Mouse (Mus musculus): ENCODE data around the gene Qpctl. TPM values are rescaled to one million over a fixed set of nuclear protein-coding genes. Genes with fewer than 3 reads are reported as not detected.

The Qpctl gene
- 13.2 and 15.6 TPM in 2 replicates for polyA plus RNA-seq (2012; rRNA removed)
- 11.1 and 12.1 TPM in 2 replicates for polyA plus RNA-seq (2014; fragmentation: Nextera tagmentation; extraction: Ambion mirVana)

DNA sequence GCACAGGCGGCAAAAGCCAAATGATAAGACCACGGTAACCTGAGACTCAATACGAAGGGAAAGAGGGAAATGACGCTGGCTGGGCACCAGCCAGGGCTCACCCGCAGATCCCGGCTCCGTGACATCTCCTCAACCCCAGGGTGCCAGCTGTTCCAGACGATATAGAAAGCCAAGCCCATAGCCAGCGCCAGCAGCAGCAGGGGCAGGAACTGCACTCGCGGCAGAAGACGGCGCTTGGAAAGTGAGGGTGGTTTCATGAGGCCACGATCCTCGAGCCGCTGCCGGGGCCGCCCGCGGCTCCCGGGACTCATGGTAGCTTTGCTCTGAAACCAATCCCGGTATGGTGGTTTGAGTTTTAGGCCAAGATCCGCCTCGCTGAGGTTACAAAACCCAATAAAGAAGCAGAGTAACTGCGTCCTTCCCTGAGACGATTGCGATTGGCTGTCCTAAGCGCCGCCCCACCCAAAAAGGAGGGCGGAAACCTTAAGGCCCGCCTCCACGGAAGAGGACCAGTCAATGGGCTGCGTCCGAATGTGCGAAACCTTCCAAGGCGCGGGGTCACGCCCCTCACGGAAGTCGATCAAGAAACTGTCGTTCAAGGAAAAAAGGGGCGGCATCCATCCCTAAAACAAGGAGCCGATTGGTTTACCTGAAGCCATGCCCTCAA lies at the start of gene Qpctl:
Qpctl (minus strand) TSS at position 417 of the 667 bp plus-strand sequence.
- under 1% methylated on average over 43 of the region's 43 CpGs for WGBS
- ATAC-seq (ENCODE audit: low FRiP score, low read depth) (peak; percentile 99), DNase-seq (ENCODE audit: low spot score) (peak; percentile 99)
- Histone ChIP-seq H3K4me1 (ENCODE audit: control insufficient read depth, insufficient read depth, low read length) (peaks cover 13% of the 10 kb centered on the region), H3K9ac (ENCODE audit: low read depth, low read length, severe bottlenecking) (peak within 1 kb of the TSS; percentile 62), H3K4me3 (replicated peaks; ENCODE audit: low read length) (peak within 1 kb of the TSS; percentile 64), H3K4me2 (replicated peaks; ENCODE audit: low read depth, low read length, severe bottlenecking) (peak within 1 kb of the TSS; percentile 70), H3K36me3 (ENCODE audit: control insufficient read depth, insufficient read depth, low read length) (peaks cover 33% of the 10 kb centered on the region), H3K27me3 (ENCODE audit: control insufficient read depth, insufficient read depth, low read length) (no peaks in the 10 kb centered on the region), H3K9me3 (ENCODE audit: control insufficient read depth, low read length) (no peaks in the 10 kb centered on the region), H3K27ac (replicated peaks; ENCODE audit: low read depth, low read length) (peak within 1 kb of the TSS; percentile 10; the same call in 1 of the 2 replicates)
- TF ChIP-seq POLR2A (IDR thresholded peaks at IDR 0.05; ENCODE audit: borderline replicate concordance, extremely low read depth, insufficient read depth, insufficient read length) = peak; percentile 53; the same call in 1 of the 2 replicates

DNA sequence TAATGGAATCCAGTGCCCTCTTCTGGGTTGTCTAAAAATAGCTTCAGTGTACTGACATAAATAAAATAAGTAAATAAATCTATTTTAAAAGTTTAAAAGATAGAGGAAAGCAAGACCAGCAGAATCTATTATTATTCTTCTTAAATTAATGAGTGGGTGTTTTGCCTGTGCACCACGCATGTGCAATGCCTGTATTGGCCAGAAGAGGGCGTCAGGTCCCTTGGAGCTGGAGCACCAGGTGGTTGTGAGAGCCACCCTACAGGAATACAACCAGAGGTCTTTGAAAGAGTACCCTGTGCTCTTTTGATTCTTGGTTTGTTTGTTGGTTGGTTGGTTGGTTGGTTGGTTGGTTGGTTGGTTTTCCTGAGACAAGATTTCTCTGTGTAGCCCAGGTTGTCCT lies 48.9 kb upstream of the Qpctl start:
- TF ChIP-seq POLR2A (IDR thresholded peaks at IDR 0.05; ENCODE audit: borderline replicate concordance, extremely low read depth, insufficient read depth, insufficient read length) = no peak
- 36% methylated on average over 2 of the region's 2 CpGs for WGBS
- Histone ChIP-seq H3K27ac (replicated peaks; ENCODE audit: low read depth, low read length) (no peak overlapping the region), H3K36me3 (ENCODE audit: control insufficient read depth, insufficient read depth, low read length) (peaks cover 57% of the 10 kb centered on the region), H3K27me3 (ENCODE audit: control insufficient read depth, insufficient read depth, low read length) (no peaks in the 10 kb centered on the region), H3K9me3 (ENCODE audit: control insufficient read depth, low read length) (0 out of 2 replicates have a peak, but pooled peaks cover 4% of the 10 kb centered on the region), H3K4me1 (ENCODE audit: control insufficient read depth, insufficient read depth, low read length) (no peaks in the 10 kb centered on the region), H3K4me2 (replicated peaks; ENCODE audit: low read depth, low read length, severe bottlenecking) (no peak overlapping the region), H3K9ac (ENCODE audit: low read depth, low read length, severe bottlenecking) (no peak overlapping the region), H3K4me3 (replicated peaks; ENCODE audit: low read length) (no peak overlapping the region)
- DNase-seq (ENCODE audit: low spot score) (no peak), ATAC-seq (ENCODE audit: low FRiP score, low read depth) (no peak)

DNA sequence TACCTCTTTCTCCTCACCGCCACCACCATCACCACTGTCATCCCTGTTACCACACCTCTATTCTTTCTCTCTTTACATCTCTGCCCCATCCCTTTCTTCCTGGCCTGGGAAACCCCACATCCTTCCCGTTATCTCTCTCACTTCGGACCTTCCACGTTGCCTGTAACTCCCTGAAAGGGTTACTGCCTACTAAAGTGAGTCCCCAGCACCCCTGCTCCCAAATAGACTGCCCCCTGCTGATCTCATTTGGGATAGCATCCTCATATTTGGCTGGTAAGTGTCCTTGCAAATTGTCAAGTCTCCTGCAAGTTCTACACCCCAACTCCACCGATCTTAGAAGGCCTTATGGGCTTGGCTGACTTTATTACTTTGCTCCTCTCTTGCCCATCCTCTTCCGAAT lies 47.6 kb upstream of the Qpctl start:
- Histone ChIP-seq H3K9me3 (ENCODE audit: control insufficient read depth, low read length) (0 out of 2 replicates have a peak, but pooled peaks cover 4% of the 10 kb centered on the region), H3K9ac (ENCODE audit: low read depth, low read length, severe bottlenecking) (no peak overlapping the region), H3K27me3 (ENCODE audit: control insufficient read depth, insufficient read depth, low read length) (no peaks in the 10 kb centered on the region), H3K4me1 (ENCODE audit: control insufficient read depth, insufficient read depth, low read length) (no peaks in the 10 kb centered on the region), H3K4me2 (replicated peaks; ENCODE audit: low read depth, low read length, severe bottlenecking) (no peak overlapping the region), H3K27ac (replicated peaks; ENCODE audit: low read depth, low read length) (no peak overlapping the region), H3K36me3 (ENCODE audit: control insufficient read depth, insufficient read depth, low read length) (peaks cover 57% of the 10 kb centered on the region), H3K4me3 (replicated peaks; ENCODE audit: low read length) (no peak overlapping the region)
- no peak for DNase-seq (ENCODE audit: low spot score)
- 62% methylated on average over 6 of the region's 6 CpGs for WGBS
- TF ChIP-seq POLR2A (IDR thresholded peaks at IDR 0.05; ENCODE audit: borderline replicate concordance, extremely low read depth, insufficient read depth, insufficient read length) = no peak
- no peak for ATAC-seq (ENCODE audit: low FRiP score, low read depth)

DNA sequence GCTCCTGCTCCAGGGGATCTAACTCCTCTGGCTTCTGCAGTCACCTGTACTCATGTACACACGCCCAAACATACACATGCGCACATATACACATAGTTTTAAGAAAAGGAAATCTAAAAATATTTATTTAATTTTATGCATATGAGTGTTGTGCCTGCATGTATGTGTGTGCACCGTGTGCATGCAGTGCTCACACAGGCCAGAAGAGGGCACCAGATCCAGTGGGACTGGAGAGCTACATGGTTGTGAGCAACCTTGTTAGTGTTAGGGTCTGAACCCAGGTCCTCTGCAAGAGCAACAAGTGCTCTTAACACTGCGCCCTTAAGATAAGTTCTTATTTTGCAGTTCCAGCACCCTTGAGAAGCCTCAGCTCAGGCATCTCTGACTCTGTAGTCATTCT lies 45.6 kb upstream of the Qpctl start:
- Histone ChIP-seq H3K9ac (ENCODE audit: low read depth, low read length, severe bottlenecking) (no peak overlapping the region), H3K27me3 (ENCODE audit: control insufficient read depth, insufficient read depth, low read length) (no peaks in the 10 kb centered on the region)
- no peak for ATAC-seq (ENCODE audit: low FRiP score, low read depth)

DNA sequence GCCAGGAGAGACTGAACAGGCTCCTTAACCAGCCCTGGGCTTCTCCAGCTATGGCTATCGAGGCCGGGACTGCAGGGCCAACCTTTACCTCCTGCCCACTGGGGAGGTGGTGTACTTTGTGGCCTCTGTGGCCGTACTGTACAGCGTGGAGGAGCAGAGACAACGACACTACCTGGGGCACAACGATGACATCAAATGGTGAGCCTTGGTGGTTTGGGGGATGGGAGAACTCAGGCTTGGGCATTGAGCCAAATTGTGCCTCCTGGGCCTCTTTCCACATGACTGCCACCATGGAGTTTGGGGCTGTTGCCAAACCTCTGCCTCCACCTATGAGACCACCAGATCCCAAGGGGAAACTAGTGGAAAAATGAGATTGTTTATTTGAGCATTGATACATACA lies 35.7 kb upstream of the Qpctl start:
- DNase-seq (ENCODE audit: low spot score) (peak; percentile 44), ATAC-seq (ENCODE audit: low FRiP score, low read depth) (no peak)
- TF ChIP-seq POLR2A (IDR thresholded peaks at IDR 0.05; ENCODE audit: borderline replicate concordance, extremely low read depth, insufficient read depth, insufficient read length) = no peak
- Histone ChIP-seq H3K4me3 (replicated peaks; ENCODE audit: low read length) (no peak overlapping the region), H3K9ac (ENCODE audit: low read depth, low read length, severe bottlenecking) (no peak overlapping the region), H3K36me3 (ENCODE audit: control insufficient read depth, insufficient read depth, low read length) (peaks cover 15% of the 10 kb centered on the region), H3K4me2 (replicated peaks; ENCODE audit: low read depth, low read length, severe bottlenecking) (no peak overlapping the region), H3K9me3 (ENCODE audit: control insufficient read depth, low read length) (no peaks in the 10 kb centered on the region), H3K27me3 (ENCODE audit: control insufficient read depth, insufficient read depth, low read length) (peaks cover 8% of the 10 kb centered on the region), H3K4me1 (ENCODE audit: control insufficient read depth, insufficient read depth, low read length) (peaks cover 16% of the 10 kb centered on the region), H3K27ac (replicated peaks; ENCODE audit: low read depth, low read length) (no peak overlapping the region)
- WGBS = 65% methylated on average over 6 of the region's 6 CpGs

More for the DNA sequence above, 45.6 kb upstream of the Qpctl start:
- no peak for DNase-seq (ENCODE audit: low spot score)
- H3K4me3 ChIP-seq (replicated peaks; ENCODE audit: low read length) = no peak overlapping the region
- 94% methylated on average over 4 of the region's 4 CpGs for WGBS
- 0 out of 2 replicates have a peak, but pooled peaks cover 4% of the 10 kb centered on the region for H3K9me3 ChIP-seq (ENCODE audit: control insufficient read depth, low read length)
- H3K4me2 ChIP-seq (replicated peaks; ENCODE audit: low read depth, low read length, severe bottlenecking) = no peak overlapping the region
- no peaks in the 10 kb centered on the region for H3K4me1 ChIP-seq (ENCODE audit: control insufficient read depth, insufficient read depth, low read length)
- peaks cover 55% of the 10 kb centered on the region for H3K36me3 ChIP-seq (ENCODE audit: control insufficient read depth, insufficient read depth, low read length)
- no peak for TF ChIP-seq POLR2A (IDR thresholded peaks at IDR 0.05; ENCODE audit: borderline replicate concordance, extremely low read depth, insufficient read depth, insufficient read length)
- no peak overlapping the region for H3K27ac ChIP-seq (replicated peaks; ENCODE audit: low read depth, low read length)
